In genomic region chr9:72985250-72986220, GRCm38 (mm10) we compare ENCODE assay signal across 8 mouse cellular contexts. TPM values are rescaled to one million over a fixed set of nuclear protein-coding genes. Genes with fewer than 3 reads are reported as not detected.
DNase-seq lines count a peak whose midpoint lies in the region; ATAC-seq lines count a peak whose summit lies in the region.

Gene Ccpg1os (minus strand): TSS chr9:72985382.
Gene Ccpg1 (plus strand): TSS chr9:72985429.

- peak; percentile 100 for ATAC-seq in forebrain, embryonic 14.5 days
- peak; percentile 100 for ATAC-seq in neural tube, embryonic 15.5 days (ENCODE audit: low FRiP score)

- peak within 1 kb of the TSS; percentile 88 for H3K27ac ChIP-seq in forebrain, embryonic 14.5 days (ENCODE audit: low read depth, low read length)
- peak within 1 kb of the TSS; percentile 93 for H3K27ac ChIP-seq in neural tube, embryonic 15.5 days (replicated peaks)

- peak within 1 kb of the TSS; percentile 88 for H3K4me2 ChIP-seq in forebrain, embryonic 14.5 days (ENCODE audit: low read length)
- peak within 1 kb of the TSS; percentile 86 for H3K4me2 ChIP-seq in neural tube, embryonic 15.5 days

- no peaks in the 10 kb centered on the region for H3K27me3 ChIP-seq in forebrain, embryonic 14.5 days (replicated peaks; ENCODE audit: control insufficient read depth, insufficient read depth, low read length)
- no peaks in the 10 kb centered on the region for H3K27me3 ChIP-seq in neural tube, embryonic 15.5 days (replicated peaks)

- H3K9me3 ChIP-seq in forebrain, embryonic 14.5 days (replicated peaks; ENCODE audit: control insufficient read depth, low read length): no peaks in the 10 kb centered on the region
- H3K9me3 ChIP-seq in neural tube, embryonic 15.5 days (replicated peaks): no peaks in the 10 kb centered on the region

- peak within 1 kb of the TSS; percentile 81 for H3K4me3 ChIP-seq in forebrain, embryonic 14.5 days (ENCODE audit: low read depth, low read length)
- H3K4me3 ChIP-seq in neural tube, embryonic 15.5 days (replicated peaks): peak within 1 kb of the TSS; percentile 97

- peak within 1 kb of the TSS; percentile 86 for H3K9ac ChIP-seq in forebrain, embryonic 14.5 days (ENCODE audit: low read length)
- peak within 1 kb of the TSS; percentile 87 for H3K9ac ChIP-seq in neural tube, embryonic 15.5 days (replicated peaks)

- intact Hi-C loops in heart, postnatal 14 days (cut with DNase I): no loop called here

- no peaks in the 10 kb centered on the region for H3K36me3 ChIP-seq in forebrain, embryonic 14.5 days (ENCODE audit: control insufficient read depth, insufficient read depth, low read length)
- H3K36me3 ChIP-seq in neural tube, embryonic 15.5 days: no peaks in the 10 kb centered on the region

- H3K4me1 ChIP-seq in forebrain, embryonic 14.5 days (ENCODE audit: control insufficient read depth, insufficient read depth, low read length): peaks cover 9% of the 10 kb centered on the region
- peaks cover 24% of the 10 kb centered on the region for H3K4me1 ChIP-seq in neural tube, embryonic 15.5 days

- under 1% methylated on average over 87 of the region's 88 CpGs for WGBS in forebrain, embryonic 14.5 days
- WGBS in neural tube, embryonic 15.5 days: under 1% methylated on average over 87 of the region's 88 CpGs

- DNase-seq in ES-CJ7 (ENCODE audit: low read depth, low spot score): peak; percentile 99
- peak; percentile 97 for DNase-seq in cerebellum, adult 11 months
- DNase-seq in forebrain, embryonic 14.5 days (ENCODE audit: low spot score): peak; percentile 99
- peak; percentile 94 to 95 for DNase-seq in heart, postnatal 14 days
- DNase-seq in layer of hippocampus, adult 11-12 months (ENCODE audit: low spot score): peak; percentile 98
- DNase-seq in lung, adult 18-20 months: peak; percentile 98
- peak; percentile 98 for DNase-seq in testis, postnatal 14 days (ENCODE audit: low spot score)

RNA-seq across cellular contexts. Expression of gene Ccpg1os, which starts in this region (rescaled TPM):
- 26.0 and 28.2 TPM in 2 replicates for polyA plus RNA-seq in forebrain, embryonic 14.5 days (2014; fragmentation: Nextera tagmentation; extraction: Ambion mirVana)
- total RNA-seq in heart, postnatal 14 days (2021): 1 to 10 TPM; 3.7 to 5.0 TPM
- polyA plus RNA-seq in neural tube, embryonic 15.5 days (2015; fragmentation: Nextera tagmentation; extraction: Ambion mirVana): 22.2 TPM in 2 replicates

RNA-seq across cellular contexts. Expression of gene Ccpg1, which starts in this region (rescaled TPM):
- polyA plus RNA-seq in forebrain, embryonic 14.5 days (2014; fragmentation: Nextera tagmentation; extraction: Ambion mirVana): 29.5 and 39.8 TPM in 2 replicates
- 10 to 100 TPM; 61.8 to 71.3 TPM for total RNA-seq in heart, postnatal 14 days (2021)
- polyA plus RNA-seq in neural tube, embryonic 15.5 days (2015; fragmentation: Nextera tagmentation; extraction: Ambion mirVana): 43.2 and 45.9 TPM in 2 replicates

Comparison
In these comparisons a context has a peak if more than half of its experiments do, and no peak if none do; other contexts are left out.
1. Peak in every context shown above with its lines: DNase-seq, ATAC-seq, H3K4me3 ChIP-seq and H3K27ac ChIP-seq.